Mouse (Mus musculus): ENCODE measurements around the gene Cracr2b. TPM values are rescaled to one million over a fixed set of nuclear protein-coding genes. Genes with fewer than 3 reads are reported as not detected.

Gene Cracr2b
- 4.4 and 4.5 TPM in 2 replicates for polyA plus RNA-seq (2014; fragmentation: Nextera tagmentation; extraction: Ambion mirVana)

- Histone ChIP-seq H3K27me3 (ENCODE audit: control insufficient read depth, insufficient read depth, low read length) (peaks cover 63% of the 10 kb centered on the region), H3K9me3 (ENCODE audit: control insufficient read depth, low read length) (no peaks in the 10 kb centered on the region), H3K4me2 (replicated peaks; ENCODE audit: low read depth, low read length) (peak within 1 kb of the TSS; percentile 53), H3K36me3 (ENCODE audit: control insufficient read depth, insufficient read depth, low read length) (no peaks in the 10 kb centered on the region), H3K9ac (ENCODE audit: low read depth, low read length) (peak within 1 kb of the TSS; percentile 34; the same call in 1 of the 2 replicates), H3K27ac (ENCODE audit: low read depth, low read length) (no peak within 1 kb of the TSS), H3K4me1 (replicated peaks; ENCODE audit: control insufficient read depth, insufficient read depth, low read length) (peaks cover 3% of the 10 kb centered on the region; the same call in 1 of the 2 replicates), H3K4me3 (ENCODE audit: low read depth, low read length) (peak within 1 kb of the TSS; percentile 32)
- no peak for ATAC-seq (ENCODE audit: low FRiP score)
- 73% methylated on average over 15 of the region's 15 CpGs for WGBS
- DNase-seq (ENCODE audit: low spot score): no peak
These were observed at the start of gene Cracr2b for GRCm38 (mm10) chr7:141460391-141461113. Cracr2b (plus strand) TSS chr7:141461094.

GRCm38 (mm10) chr7:141411667-141412066 lies 49.2 kb upstream of the Cracr2b start:
- Histone ChIP-seq H3K9ac (ENCODE audit: low read depth, low read length) (no peak overlapping the region), H3K4me1 (replicated peaks; ENCODE audit: control insufficient read depth, insufficient read depth, low read length) (no peaks in the 10 kb centered on the region), H3K4me2 (replicated peaks; ENCODE audit: low read depth, low read length) (no peak overlapping the region), H3K9me3 (ENCODE audit: control insufficient read depth, low read length) (no peaks in the 10 kb centered on the region), H3K36me3 (ENCODE audit: control insufficient read depth, insufficient read depth, low read length) (0 out of 2 replicates have a peak, but pooled peaks cover 2% of the 10 kb centered on the region), H3K4me3 (ENCODE audit: low read depth, low read length) (no peak overlapping the region), H3K27me3 (ENCODE audit: control insufficient read depth, insufficient read depth, low read length) (no peaks in the 10 kb centered on the region), H3K27ac (ENCODE audit: low read depth, low read length) (no peak overlapping the region)
- WGBS: 88% methylated on average over 1 of the region's 1 CpGs
- ATAC-seq (ENCODE audit: low FRiP score): no peak
- no peak for DNase-seq (ENCODE audit: low spot score)

- WGBS: 4% methylated on average over 16 of the region's 16 CpGs
- Histone ChIP-seq H3K4me2 (replicated peaks; ENCODE audit: low read depth, low read length) (peak overlapping the region; percentile 79), H3K27ac (ENCODE audit: low read depth, low read length) (peak overlapping the region; percentile 78), H3K4me3 (ENCODE audit: low read depth, low read length) (peak overlapping the region; percentile 76), H3K9ac (ENCODE audit: low read depth, low read length) (peak overlapping the region; percentile 83), H3K9me3 (ENCODE audit: control insufficient read depth, low read length) (no peaks in the 10 kb centered on the region), H3K27me3 (ENCODE audit: control insufficient read depth, insufficient read depth, low read length) (no peaks in the 10 kb centered on the region), H3K36me3 (ENCODE audit: control insufficient read depth, insufficient read depth, low read length) (0 out of 2 replicates have a peak, but pooled peaks cover 2% of the 10 kb centered on the region), H3K4me1 (replicated peaks; ENCODE audit: control insufficient read depth, insufficient read depth, low read length) (no peaks in the 10 kb centered on the region)
- ATAC-seq (ENCODE audit: low FRiP score): peak; percentile 10
- peak; percentile 38 for DNase-seq (ENCODE audit: low spot score)
These were observed 47.6 kb upstream of the Cracr2b start for GRCm38 (mm10) chr7:141413331-141413730.

- DNase-seq (ENCODE audit: low spot score) (peak; percentile 100), ATAC-seq (ENCODE audit: low FRiP score) (peak; percentile 90)
- Histone ChIP-seq H3K27me3 (ENCODE audit: control insufficient read depth, insufficient read depth, low read length) (no peaks in the 10 kb centered on the region), H3K9me3 (ENCODE audit: control insufficient read depth, low read length) (no peaks in the 10 kb centered on the region), H3K27ac (ENCODE audit: low read depth, low read length) (peak within 1 kb of the TSS; percentile 78), H3K9ac (ENCODE audit: low read depth, low read length) (peak within 1 kb of the TSS; percentile 83), H3K36me3 (ENCODE audit: control insufficient read depth, insufficient read depth, low read length) (no peaks in the 10 kb centered on the region), H3K4me2 (replicated peaks; ENCODE audit: low read depth, low read length) (peak within 1 kb of the TSS; percentile 79), H3K4me3 (ENCODE audit: low read depth, low read length) (peak within 1 kb of the TSS; percentile 76), H3K4me1 (replicated peaks; ENCODE audit: control insufficient read depth, insufficient read depth, low read length) (no peaks in the 10 kb centered on the region)
- under 1% methylated on average over 51 of the region's 56 CpGs for WGBS
These were observed 46.9 kb upstream of the Cracr2b start, which contains the start of gene Gatd1 for GRCm38 (mm10) chr7:141413809-141414584. Gatd1 (minus strand) TSS chr7:141414136.

- Histone ChIP-seq H3K27ac (ENCODE audit: low read depth, low read length) (no peak overlapping the region), H3K4me1 (replicated peaks; ENCODE audit: control insufficient read depth, insufficient read depth, low read length) (no peaks in the 10 kb centered on the region), H3K27me3 (ENCODE audit: control insufficient read depth, insufficient read depth, low read length) (no peaks in the 10 kb centered on the region), H3K4me2 (replicated peaks; ENCODE audit: low read depth, low read length) (no peak overlapping the region), H3K9me3 (ENCODE audit: control insufficient read depth, low read length) (no peaks in the 10 kb centered on the region), H3K36me3 (ENCODE audit: control insufficient read depth, insufficient read depth, low read length) (no peaks in the 10 kb centered on the region), H3K9ac (ENCODE audit: low read depth, low read length) (no peak overlapping the region), H3K4me3 (ENCODE audit: low read depth, low read length) (no peak overlapping the region)
- WGBS: 70% methylated on average over 6 of the region's 6 CpGs
- DNase-seq (ENCODE audit: low spot score): no peak
- ATAC-seq (ENCODE audit: low FRiP score): no peak
These were observed 44.6 kb upstream of the Cracr2b start for GRCm38 (mm10) chr7:141416144-141416841.

GRCm38 (mm10) chr7:141417731-141418681 lies 42.9 kb upstream of the Cracr2b start:
- WGBS: 70% methylated on average over 8 of the region's 8 CpGs
- ATAC-seq (ENCODE audit: low FRiP score) (no peak), DNase-seq (ENCODE audit: low spot score) (no peak)
- Histone ChIP-seq H3K27ac (ENCODE audit: low read depth, low read length) (no peak overlapping the region), H3K4me1 (replicated peaks; ENCODE audit: control insufficient read depth, insufficient read depth, low read length) (no peaks in the 10 kb centered on the region), H3K4me3 (ENCODE audit: low read depth, low read length) (no peak overlapping the region), H3K4me2 (replicated peaks; ENCODE audit: low read depth, low read length) (no peak overlapping the region), H3K36me3 (ENCODE audit: control insufficient read depth, insufficient read depth, low read length) (no peaks in the 10 kb centered on the region), H3K9me3 (ENCODE audit: control insufficient read depth, low read length) (no peaks in the 10 kb centered on the region), H3K27me3 (ENCODE audit: control insufficient read depth, insufficient read depth, low read length) (no peaks in the 10 kb centered on the region), H3K9ac (ENCODE audit: low read depth, low read length) (no peak overlapping the region)

GRCm38 (mm10) chr7:141418970-141419369 lies 41.9 kb upstream of the Cracr2b start:
- no peak overlapping the region for H3K4me2 ChIP-seq (replicated peaks; ENCODE audit: low read depth, low read length)
- no peak for DNase-seq (ENCODE audit: low spot score)
- H3K9me3 ChIP-seq (ENCODE audit: control insufficient read depth, low read length): no peaks in the 10 kb centered on the region
- H3K4me3 ChIP-seq (ENCODE audit: low read depth, low read length): no peak overlapping the region
- H3K9ac ChIP-seq (ENCODE audit: low read depth, low read length): no peak overlapping the region
- WGBS: 82% methylated on average over 7 of the region's 7 CpGs
- ATAC-seq (ENCODE audit: low FRiP score): no peak
- no peaks in the 10 kb centered on the region for H3K27me3 ChIP-seq (ENCODE audit: control insufficient read depth, insufficient read depth, low read length)
- no peak overlapping the region for H3K27ac ChIP-seq (ENCODE audit: low read depth, low read length)
- no peaks in the 10 kb centered on the region for H3K36me3 ChIP-seq (ENCODE audit: control insufficient read depth, insufficient read depth, low read length)
- H3K4me1 ChIP-seq (replicated peaks; ENCODE audit: control insufficient read depth, insufficient read depth, low read length): no peaks in the 10 kb centered on the region

Data from hindbrain, embryonic 11.5 days (tissue).